Mouse (Mus musculus): ENCODE data around the gene Prss41.

Prss41 gene

DNA sequence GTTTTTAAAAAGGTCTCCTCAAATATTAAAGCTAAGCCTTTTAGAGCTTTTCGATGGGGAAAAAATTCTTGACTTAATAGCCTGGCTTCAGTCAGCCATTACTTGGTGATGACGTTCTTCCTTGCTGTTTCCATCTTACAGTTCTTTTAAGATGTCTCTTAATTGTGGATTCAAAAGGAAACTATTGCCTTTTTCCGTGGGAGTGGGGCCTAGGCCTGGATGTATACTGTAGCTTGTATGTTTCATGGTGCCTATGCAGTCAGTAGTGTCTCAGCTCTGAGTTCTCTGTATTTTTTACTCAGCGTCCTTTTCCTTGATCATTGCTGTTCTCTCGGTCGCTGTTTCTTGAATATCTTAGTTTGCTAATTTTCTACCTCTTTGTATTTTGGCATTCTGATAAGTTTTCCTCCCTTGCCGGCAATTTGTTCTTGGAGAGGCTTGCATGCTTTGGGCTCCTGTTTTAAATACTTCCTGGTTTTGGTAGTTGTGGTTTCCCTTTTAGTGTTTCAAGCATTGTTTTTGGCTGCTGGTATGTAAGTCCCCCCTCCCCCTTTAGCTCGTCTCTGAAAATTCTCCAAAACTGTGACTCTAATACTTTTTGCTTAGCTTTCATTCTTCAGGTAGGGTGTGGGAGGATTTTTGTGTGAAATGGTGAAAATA lies 39.4 kb downstream of the Prss41 start:
- TF ChIP-seq GATA4 (IDR thresholded peaks at IDR 0.05; ENCODE audit: insufficient replicate concordance, low read length): no peak

DNA sequence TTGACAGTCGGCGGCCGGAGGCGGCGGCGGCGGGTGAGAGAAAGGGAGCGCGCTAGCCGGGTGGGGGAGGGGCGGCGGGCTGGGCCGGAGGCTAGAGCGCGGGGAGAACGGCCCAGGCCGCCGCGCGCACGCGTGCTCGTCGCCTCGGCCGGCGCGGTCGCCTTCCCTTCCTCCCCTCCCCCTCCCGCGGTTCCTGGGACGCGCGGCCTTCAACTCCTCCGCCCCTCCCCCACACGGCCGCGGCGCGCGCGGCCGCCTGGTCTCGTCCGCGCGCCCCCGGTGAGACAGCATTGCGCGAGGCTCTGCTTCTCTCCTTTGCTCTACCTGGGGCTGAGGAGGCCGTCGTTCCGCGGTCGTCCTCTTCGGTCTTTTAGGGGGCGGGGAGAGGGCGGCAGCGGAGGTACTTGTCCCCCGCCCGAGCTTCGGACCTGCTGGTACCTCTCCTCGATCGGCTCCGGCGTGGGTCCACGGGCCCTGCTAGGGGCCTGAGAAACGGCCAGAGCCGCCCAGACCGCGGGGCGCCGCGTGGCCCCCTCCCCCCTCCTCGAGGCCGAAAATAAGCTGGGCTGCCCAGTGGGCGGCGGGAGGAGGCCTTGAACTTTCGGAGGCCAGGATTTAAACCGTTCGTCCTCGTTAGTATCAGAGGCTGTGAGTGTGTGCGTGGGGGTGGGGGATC lies 40.5 kb downstream of the Prss41 start:
- TF ChIP-seq GATA4 (IDR thresholded peaks at IDR 0.05; ENCODE audit: insufficient replicate concordance, low read length): no peak

DNA sequence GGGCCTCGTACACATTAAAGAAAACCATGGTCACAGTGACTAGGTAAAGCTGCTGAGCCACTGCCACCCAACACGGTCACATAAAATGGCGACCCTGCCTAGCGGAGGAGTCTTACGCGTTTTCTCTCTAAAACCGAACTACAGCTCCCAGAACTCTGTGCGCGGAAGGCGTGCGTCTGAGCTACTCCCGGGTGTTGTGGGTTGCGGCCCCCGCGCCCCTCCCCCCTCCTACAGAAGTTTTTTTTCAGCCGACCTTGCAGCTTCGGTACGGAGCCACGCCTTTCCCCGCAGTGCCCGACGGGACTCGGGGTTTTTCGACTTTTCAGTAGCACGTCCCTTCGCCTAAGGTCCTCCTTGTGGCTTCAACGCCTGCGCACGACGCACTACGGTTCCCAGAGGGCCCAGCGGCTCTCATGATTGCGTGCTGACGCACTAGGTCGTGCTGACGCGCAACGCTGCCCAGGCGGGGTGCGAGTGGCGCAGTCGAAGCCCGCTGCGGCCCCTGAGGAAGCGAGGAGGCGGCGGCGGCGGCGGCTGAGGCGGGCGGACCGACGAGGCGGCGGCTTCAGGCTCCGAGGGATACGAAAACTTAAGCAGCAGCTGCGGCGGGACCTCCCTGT lies 41.1 kb downstream of the Prss41 start:
- TF ChIP-seq GATA4 (IDR thresholded peaks at IDR 0.05; ENCODE audit: insufficient replicate concordance, low read length): no peak

DNA sequence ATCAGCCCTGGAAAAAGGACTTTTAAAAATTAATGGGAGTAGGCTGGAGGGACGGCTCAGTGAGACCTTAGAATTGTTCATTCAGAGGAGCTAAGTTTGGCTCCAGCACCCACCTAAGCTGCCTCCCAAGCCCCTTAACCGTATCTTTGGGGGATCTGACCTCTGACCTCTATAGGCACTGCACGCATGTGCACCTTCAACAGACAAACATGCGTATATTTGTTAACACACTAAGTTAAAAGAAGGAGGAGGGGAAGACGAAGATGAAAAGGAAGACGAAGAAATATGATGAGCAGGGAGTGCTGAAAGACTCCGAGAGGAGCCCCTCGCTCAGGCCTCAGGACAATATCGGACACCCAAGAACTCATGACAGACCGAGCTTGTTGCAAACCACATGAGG lies 42.3 kb downstream of the Prss41 start:
- TF ChIP-seq GATA4 (IDR thresholded peaks at IDR 0.05; ENCODE audit: insufficient replicate concordance, low read length): no peak

DNA sequence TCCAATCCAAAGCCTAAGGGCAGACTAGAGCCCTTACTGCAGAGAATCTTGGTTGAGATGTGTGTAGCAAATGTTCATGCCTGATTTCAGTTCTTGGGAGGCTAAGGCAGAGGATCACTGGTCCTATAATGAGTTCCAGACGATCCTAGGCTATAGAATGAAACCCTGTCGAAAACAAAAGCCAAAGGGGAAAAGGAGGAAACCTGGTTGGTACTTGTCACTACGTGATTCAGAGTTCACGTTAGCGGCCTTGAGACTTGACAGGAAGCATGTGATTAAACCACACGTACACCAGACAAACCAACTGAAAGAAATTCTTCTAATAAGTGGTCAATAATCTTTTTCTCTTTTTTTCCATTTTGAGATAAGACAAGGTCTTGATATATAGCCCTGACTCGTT lies 46.7 kb downstream of the Prss41 start:
- no peak for TF ChIP-seq GATA4 (IDR thresholded peaks at IDR 0.05; ENCODE audit: insufficient replicate concordance, low read length)

DNA sequence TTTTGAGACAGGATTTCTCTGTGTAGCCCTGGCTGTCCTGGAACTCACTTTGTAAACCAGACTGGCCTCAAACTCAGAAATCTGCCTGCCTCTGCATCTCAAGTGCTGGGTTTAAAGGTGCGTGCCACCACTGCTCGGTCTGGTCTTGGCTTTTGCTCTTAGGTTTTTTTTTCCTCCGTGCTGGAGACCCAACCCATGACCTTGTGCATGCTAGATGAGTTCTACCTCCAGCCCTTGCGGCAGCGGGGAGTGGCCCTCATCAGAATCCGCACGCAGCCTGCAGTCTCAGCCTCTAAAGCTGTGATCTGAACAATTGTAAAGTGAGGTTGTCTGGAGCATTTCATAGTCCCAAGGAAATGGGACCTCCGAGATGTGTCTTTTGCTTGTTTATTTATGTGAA lies 48.6 kb downstream of the Prss41 start:
- TF ChIP-seq GATA4 (IDR thresholded peaks at IDR 0.05; ENCODE audit: insufficient replicate concordance, low read length): no peak

DNA sequence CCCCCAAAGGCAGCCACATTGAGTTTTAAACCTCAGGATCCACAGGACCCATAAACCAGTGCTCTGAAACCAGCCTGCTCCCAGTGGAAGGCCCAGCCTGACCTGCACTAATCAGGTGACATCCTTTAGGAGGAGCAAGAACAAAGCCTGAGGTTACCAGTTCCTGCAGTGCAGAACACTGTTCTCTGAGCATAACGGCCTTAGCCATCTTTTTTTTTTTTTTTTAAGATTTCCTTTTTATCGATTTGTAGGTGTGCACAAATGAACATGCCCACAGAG lies 53.0 kb downstream of the Prss41 start:
- TF ChIP-seq GATA4 (IDR thresholded peaks at IDR 0.05; ENCODE audit: insufficient replicate concordance, low read length): no peak

DNA sequence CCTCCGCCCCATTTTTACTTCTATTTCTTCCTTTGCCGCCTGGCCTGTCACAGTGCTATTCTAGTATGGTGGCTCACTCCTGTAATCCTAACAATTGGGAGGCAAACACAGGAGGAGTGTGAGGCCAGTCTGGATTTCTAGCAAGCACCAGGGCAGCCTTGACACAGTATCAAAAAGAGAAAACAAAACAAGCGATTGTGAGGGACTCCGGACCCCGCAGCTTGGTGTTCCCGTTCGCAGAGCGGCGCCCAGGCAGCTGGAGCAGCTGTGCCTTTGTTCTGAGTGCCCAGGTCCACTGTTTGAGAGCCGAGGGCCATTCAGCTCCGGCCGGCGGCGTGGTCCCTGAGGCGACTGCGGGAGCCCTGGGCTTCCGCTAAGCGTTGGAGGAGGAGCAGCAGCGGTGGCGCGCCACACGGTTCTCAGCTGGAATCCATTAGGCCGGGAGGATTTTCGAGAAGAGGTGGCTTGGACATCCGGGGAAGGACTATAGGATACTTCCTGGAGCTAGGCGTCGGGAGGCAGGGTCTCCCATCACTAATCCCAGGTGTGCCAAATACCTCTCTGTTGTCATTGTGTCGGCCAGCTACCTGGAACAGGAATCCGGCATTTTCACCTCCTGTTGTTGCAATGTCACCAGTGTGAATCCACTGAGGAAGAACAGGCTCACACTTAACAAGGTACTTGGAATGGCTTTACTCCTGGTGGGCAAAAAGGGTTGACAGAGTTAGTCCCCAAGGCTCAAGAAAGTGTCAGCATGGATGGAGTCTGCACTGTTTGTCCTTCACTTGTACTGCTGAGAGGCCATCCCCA lies 53.5 kb downstream of the Prss41 start, which contains the start of gene Srrm2:
Gene Srrm2 (plus strand): TSS at position 264 of the 810 bp plus-strand sequence.
- TF ChIP-seq GATA4 (IDR thresholded peaks at IDR 0.05; ENCODE audit: insufficient replicate concordance, low read length): no peak

DNA sequence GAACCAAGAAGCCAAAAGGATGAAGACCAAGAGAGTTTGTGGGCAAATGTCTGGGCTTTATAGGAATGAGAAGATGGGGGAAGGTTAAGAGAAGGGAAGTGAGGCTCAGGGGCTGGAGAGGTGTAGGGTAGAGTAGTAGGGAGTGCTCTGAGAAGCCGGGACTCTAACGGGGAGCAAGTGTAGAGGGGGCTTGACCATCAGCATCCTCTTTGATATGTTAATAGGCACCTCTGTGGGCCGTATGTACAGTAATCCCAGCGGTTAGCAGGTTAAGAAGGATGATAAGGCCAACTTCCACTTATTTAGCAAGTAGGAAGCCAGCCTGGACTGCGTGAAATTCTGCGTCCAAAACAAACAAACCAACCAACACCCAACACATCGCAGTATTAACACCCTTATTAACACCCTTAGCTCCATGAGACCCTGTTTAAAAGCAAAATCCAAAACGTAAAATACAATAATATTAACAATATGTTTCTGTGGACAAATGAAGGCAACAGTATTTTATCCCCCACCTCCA lies 54.2 kb downstream of the Prss41 start:
- TF ChIP-seq GATA4 (IDR thresholded peaks at IDR 0.05; ENCODE audit: insufficient replicate concordance, low read length): no peak

DNA sequence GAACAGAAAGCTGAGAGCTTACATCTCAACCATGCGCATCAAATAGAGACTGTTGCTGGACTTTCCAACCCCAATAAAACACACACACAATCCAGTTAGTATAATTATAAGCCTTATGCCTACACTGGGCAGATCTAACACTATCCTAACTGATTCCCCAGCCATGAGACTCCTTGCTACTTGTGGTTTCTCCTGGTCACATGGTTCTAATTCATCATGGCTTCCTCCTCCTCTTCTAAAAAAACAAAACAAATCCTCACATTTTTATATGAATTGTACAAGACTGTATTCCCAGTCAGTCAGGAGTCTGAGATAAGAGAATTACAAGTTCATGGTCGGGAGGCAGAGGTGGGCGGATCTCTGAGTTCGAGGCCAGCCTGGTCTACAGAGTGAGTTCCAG lies 55.0 kb downstream of the Prss41 start:
- no peak for TF ChIP-seq GATA4 (IDR thresholded peaks at IDR 0.05; ENCODE audit: insufficient replicate concordance, low read length)

Data from liver, adult (tissue).